Mouse (Mus musculus) lung, postnatal 0 days (tissue): Measurements from ENCODE around the gene Hcar1. TPM values are rescaled to one million over a fixed set of nuclear protein-coding genes. Genes with fewer than 3 reads are reported as not detected.

Experiments used
- ATAC-seq: fragments of 200-750 bp; cut with Nextera tagmentation; 2 replicates; pipeline ENCODE4 v1.8.0; 2017; ENCODE audit warnings: moderate library complexity
- DNase-seq: peaks from one replicate; pipeline ENCODE4 v3.0.0-alpha.2; 2016; ENCODE audit warnings: low spot score
- H3K27ac ChIP-seq: fragments of 300-500 bp; sonication (generic); 2 replicates; pipeline ENCODE4 v1.5.1; 2014; ENCODE audit warnings: antibody characterized with exemption, mild to moderate bottlenecking, low read length, mixed read lengths
- H3K27me3 ChIP-seq: fragments of 300-500 bp; sonication (generic); replicated peaks from 2 replicates; pipeline ENCODE4 v1.6.1; 2014; ENCODE audit warnings: low read length, mixed read lengths; ENCODE audit not compliant: insufficient read depth
- H3K36me3 ChIP-seq: fragments of 300-500 bp; sonication (generic); 2 replicates; pipeline ENCODE4 v1.6.1; 2014; ENCODE audit warnings: low read length, mixed read lengths; ENCODE audit not compliant: insufficient read depth
- H3K4me1 ChIP-seq: fragments of 300-500 bp; sonication (generic); 2 replicates; pipeline ENCODE4 v1.6.1; 2014; ENCODE audit warnings: antibody characterized with exemption, low read depth, low read length, mixed read lengths; ENCODE audit not compliant: insufficient read depth
- H3K4me2 ChIP-seq: fragments of 300-500 bp; sonication (generic); replicated peaks from 2 replicates; pipeline ENCODE4 v1.6.1; 2014; ENCODE audit warnings: low read depth, mild to moderate bottlenecking, low read length, moderate library complexity, mixed read lengths
- H3K4me3 ChIP-seq: fragments of 300-500 bp; sonication (generic); 2 replicates; pipeline ENCODE4 v1.5.1; 2014; ENCODE audit warnings: low read depth, low read length
- H3K9ac ChIP-seq: fragments of 300-500 bp; sonication (generic); replicated peaks from 2 replicates; pipeline ENCODE4 v1.6.1; 2014; ENCODE audit warnings: low read depth, mild to moderate bottlenecking
- H3K9me3 ChIP-seq: fragments of 300-500 bp; sonication (generic); 2 replicates; pipeline ENCODE4 v1.6.1; 2016; ENCODE audit warnings: low read length, mixed read lengths
- CTCF ChIP-seq: IDR thresholded peaks from 2 replicates; pipeline ENCODE4 v1.5.1; 2016; ENCODE audit warnings: antibody characterized with exemption, mild to moderate bottlenecking
- EP300 ChIP-seq: IDR thresholded peaks from 2 replicates; pipeline ENCODE4 v1.6.1; 2016; ENCODE audit warnings: antibody characterized with exemption, mild to moderate bottlenecking, control low read depth
- WGBS: fragments of 180-500 bp; shearing (Covaris S2); extraction: QIAGEN DNeasy Blood & Tissue Kit; methylation state at CpG from one replicate; pipeline ENCODE4 v1.1.7; 2014; 5-methylcytosine and 5-hydroxymethylcytosine counted together
- polyA plus RNA-seq: library from polyadenylated mRNA; unstranded; fragments of >200 nt; fragmentation: Nextera tagmentation; extraction: Ambion mirVana; gene quantifications from 2 replicates; pipeline ENCODE4 v1.2.1, GENCODE M21; 2015

Gene Hcar1
- polyA plus RNA-seq, 1 experiment from 2014 or later: 0.53 TPM

DNA sequence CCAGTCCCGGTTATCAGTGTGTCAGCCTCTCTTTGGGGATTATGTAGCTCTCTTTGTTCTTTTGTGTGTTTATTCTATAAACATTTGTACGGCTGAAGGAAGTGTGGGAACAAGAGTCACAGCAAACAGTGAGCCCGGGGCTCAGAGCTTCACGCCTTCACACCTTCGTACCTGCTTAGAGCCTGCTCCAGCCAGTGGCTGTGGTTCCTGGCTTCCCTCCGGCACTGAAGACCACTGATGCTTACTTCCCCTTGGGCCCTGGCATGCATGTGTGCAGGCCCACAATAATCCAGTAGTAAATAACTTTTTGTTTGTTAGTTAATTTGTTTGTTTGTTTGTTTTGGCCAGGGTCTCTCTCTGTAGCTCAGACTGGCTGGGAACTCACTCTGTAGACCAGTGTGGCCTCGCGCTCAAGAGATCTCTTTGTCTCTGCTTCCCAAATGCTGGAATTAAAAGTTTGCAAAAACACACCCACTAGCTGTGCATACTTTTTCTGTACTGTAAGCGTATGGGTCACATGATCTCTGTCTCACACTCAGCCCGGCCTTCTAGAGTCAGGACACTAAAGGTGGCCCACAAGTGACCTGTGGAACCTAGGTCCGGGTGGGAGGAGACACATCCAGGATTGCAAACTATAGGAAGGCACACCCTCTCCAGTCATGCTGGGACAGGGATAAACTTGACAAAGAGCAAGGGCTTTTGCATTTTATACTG lies 37.4 kb downstream of the Hcar1 start:
- TF ChIP-seq EP300 (no peak), CTCF (no peak)
- Histone ChIP-seq H3K4me3 (no peak overlapping the region), H3K4me2 (no peak overlapping the region), H3K9ac (no peak overlapping the region), H3K9me3 (no peaks in the 10 kb centered on the region), H3K27ac (no peak overlapping the region), H3K4me1 (no peaks in the 10 kb centered on the region), H3K27me3 (no peaks in the 10 kb centered on the region), H3K36me3 (no peaks in the 10 kb centered on the region)
- ATAC-seq (peak; percentile 16), DNase-seq (no peak)
- 38% methylated on average over 11 of the region's 11 CpGs for WGBS

DNA sequence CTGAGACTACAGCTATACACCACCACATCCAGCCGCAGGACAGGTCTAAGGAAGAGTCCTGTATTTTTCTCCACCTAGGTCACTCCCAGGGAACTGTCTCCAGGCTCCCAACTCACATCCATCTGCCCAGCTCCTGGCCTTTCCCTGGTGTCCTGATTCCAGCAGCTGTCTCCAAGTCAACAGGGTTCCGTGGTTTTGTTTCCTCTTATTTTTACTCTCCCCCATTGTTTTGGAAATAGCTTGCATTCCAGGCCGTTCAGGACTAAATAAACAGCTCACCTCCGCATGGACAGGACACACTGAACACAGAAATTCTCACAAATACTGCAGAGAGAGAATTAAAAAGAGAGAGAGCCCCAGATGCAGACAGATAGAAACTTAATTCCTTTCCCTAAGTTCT lies 42.4 kb downstream of the Hcar1 start:
- H3K27me3 ChIP-seq: no peaks in the 10 kb centered on the region
- H3K9ac ChIP-seq: no peak overlapping the region
- H3K9me3 ChIP-seq: no peaks in the 10 kb centered on the region
- WGBS: 34% methylated on average over 4 of the region's 4 CpGs
- no peak overlapping the region for H3K4me2 ChIP-seq
- no peak for TF ChIP-seq EP300
- no peak for TF ChIP-seq CTCF
- no peak overlapping the region for H3K4me3 ChIP-seq
- ATAC-seq: no peak
- no peak overlapping the region for H3K27ac ChIP-seq
- H3K36me3 ChIP-seq: no peaks in the 10 kb centered on the region
- no peaks in the 10 kb centered on the region for H3K4me1 ChIP-seq
- DNase-seq: no peak

DNA sequence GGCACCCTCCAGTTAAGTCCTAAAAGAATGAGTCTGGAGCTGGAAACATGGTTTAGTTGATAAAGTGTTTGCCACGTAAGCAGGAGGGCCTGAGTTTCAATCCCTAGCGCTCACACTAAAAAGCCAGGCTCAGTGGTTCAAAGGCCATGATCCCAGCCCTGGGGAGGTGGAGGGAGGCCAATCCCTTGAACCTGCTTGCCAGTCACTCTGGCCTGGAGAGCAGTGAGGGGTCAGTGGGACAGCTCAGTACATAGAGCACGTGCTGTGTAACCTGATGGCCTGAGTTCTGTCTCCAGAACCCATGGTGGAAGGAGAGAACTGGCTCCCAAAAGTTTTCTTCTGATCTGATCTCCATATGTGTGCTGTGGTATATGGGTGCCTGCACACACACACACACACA lies 45.0 kb downstream of the Hcar1 start:
- no peak for TF ChIP-seq CTCF
- TF ChIP-seq EP300: no peak
- Histone ChIP-seq H3K27me3 (no peaks in the 10 kb centered on the region), H3K9me3 (no peaks in the 10 kb centered on the region), H3K36me3 (no peaks in the 10 kb centered on the region), H3K27ac (no peak overlapping the region), H3K4me3 (no peak overlapping the region), H3K9ac (no peak overlapping the region), H3K4me2 (no peak overlapping the region), H3K4me1 (no peaks in the 10 kb centered on the region)
- no peak for DNase-seq
- ATAC-seq: no peak
- WGBS: 77% methylated on average over 3 of the region's 3 CpGs

DNA sequence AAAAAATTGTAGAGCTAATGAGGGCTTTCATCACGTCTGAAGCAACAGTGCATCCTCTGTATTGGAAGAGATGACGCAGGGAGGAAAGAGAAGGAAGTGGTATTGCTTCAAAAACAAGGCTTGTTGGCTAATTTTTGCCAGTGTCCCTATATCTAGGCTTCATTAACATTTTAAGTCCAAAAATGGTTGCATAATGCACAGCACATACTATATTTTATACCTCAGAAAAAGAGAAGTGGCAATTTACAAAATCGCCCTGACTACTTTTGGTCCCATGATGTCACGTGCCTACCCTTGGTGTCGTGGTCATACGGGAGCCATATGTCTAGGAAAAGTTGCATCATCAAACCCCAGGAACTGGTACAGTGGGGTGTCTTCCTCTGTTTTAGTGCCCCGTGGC lies 47.5 kb downstream of the Hcar1 start:
- peak; percentile 35 for ATAC-seq
- DNase-seq: peak; percentile 64

DNA sequence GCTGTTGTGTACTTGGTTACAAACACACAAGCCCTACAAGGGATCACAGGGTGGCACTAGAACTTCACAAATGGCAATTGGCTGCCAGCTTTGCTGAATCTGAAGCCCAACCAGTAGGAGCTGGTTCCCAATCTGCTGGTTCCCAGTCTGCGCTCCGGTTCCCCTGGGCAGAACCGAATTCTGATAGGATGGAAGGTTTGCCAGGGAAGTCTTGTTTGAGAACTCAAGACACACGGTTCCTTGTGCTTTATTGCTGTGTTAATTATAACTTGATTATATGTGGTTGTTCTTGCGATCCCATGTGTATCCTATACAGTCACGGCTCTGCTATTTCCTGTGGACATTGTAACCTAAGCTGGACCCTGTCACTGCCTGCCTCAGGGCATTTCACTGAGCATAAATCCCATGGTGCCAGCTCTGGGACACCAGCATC lies 52.1 kb downstream of the Hcar1 start:
- Histone ChIP-seq H3K36me3 (no peaks in the 10 kb centered on the region), H3K4me3 (no peak overlapping the region), H3K27ac (no peak overlapping the region), H3K27me3 (no peaks in the 10 kb centered on the region), H3K9ac (no peak overlapping the region), H3K4me1 (no peaks in the 10 kb centered on the region), H3K9me3 (no peaks in the 10 kb centered on the region), H3K4me2 (no peak overlapping the region)
- DNase-seq (peak; percentile 30), ATAC-seq (peak; percentile 43; the same call in 1 of the 2 replicates)
- 71% methylated on average over 6 of the region's 6 CpGs for WGBS
- TF ChIP-seq EP300: no peak
- peak; percentile 62 for TF ChIP-seq CTCF

More for the DNA sequence above, 47.5 kb downstream of the Hcar1 start:
- Histone ChIP-seq H3K9ac (no peak overlapping the region), H3K36me3 (no peaks in the 10 kb centered on the region), H3K9me3 (no peaks in the 10 kb centered on the region), H3K4me3 (no peak overlapping the region), H3K4me2 (no peak overlapping the region), H3K27me3 (no peaks in the 10 kb centered on the region), H3K4me1 (no peaks in the 10 kb centered on the region), H3K27ac (no peak overlapping the region)
- WGBS: 81% methylated on average over 7 of the region's 7 CpGs
- no peak for TF ChIP-seq CTCF
- TF ChIP-seq EP300: peak; percentile 64; the same call in 1 of the 2 replicates

Other genes with a start within 250 kb of the Hcar1 start
- gene Clip1, start 195.4 kb downstream of the Hcar1 start, polyA plus RNA-seq: 38.0 and 43.7 TPM in 2 replicates
- 31.6 and 37.7 TPM in 2 replicates for gene Zcchc8, start 158.9 kb downstream of the Hcar1 start, polyA plus RNA-seq
- gene Rsrc2, start 130.6 kb downstream of the Hcar1 start, polyA plus RNA-seq: 96.7 and 102 TPM in 2 replicates
- 0.92 and 2.9 TPM in 2 replicates for gene Kntc1, start 130.3 kb downstream of the Hcar1 start, polyA plus RNA-seq
- gene Hcar2, start 14.5 kb downstream of the Hcar1 start, polyA plus RNA-seq: 3.7 and 5.4 TPM in 2 replicates
- 70.7 and 87.3 TPM in 2 replicates for gene Denr, start 27.2 kb upstream of the Hcar1 start, polyA plus RNA-seq
- gene Gm43518, start 47.4 kb upstream of the Hcar1 start, polyA plus RNA-seq: 0.24 and 1.2 TPM in 2 replicates
- 5.9 and 6.3 TPM in 2 replicates for gene Ccdc62, start 50.7 kb upstream of the Hcar1 start, polyA plus RNA-seq
- 20.0 and 22.7 TPM in 2 replicates for gene Hip1r, start 93.6 kb upstream of the Hcar1 start, polyA plus RNA-seq
- 28.5 and 31.0 TPM in 2 replicates for gene Vps37b, start 152.2 kb upstream of the Hcar1 start, polyA plus RNA-seq
- gene Abcb9, start 215.8 kb upstream of the Hcar1 start, polyA plus RNA-seq: 2.6 and 3.1 TPM in 2 replicates
- 27.4 and 29.4 TPM in 2 replicates for gene Ogfod2, start 232.3 kb upstream of the Hcar1 start, polyA plus RNA-seq
- 92.2 and 99.7 TPM in 2 replicates for gene Arl6ip4, start 236.1 kb upstream of the Hcar1 start, polyA plus RNA-seq